Mouse (Mus musculus): ENCODE measurements around the gene Akap8l. TPM values are rescaled to one million over a fixed set of nuclear protein-coding genes. Genes with fewer than 3 reads are reported as not detected.

The Akap8l gene
- total RNA-seq, 2 experiments from 2014 or later, result 20.8 to 28.0 TPM

- DNase-seq, result no peak
- intact Hi-C loops (cut with DNase I; ENCODE audit: low total_unique reads), result no loop called here
Measured at GRCm38 (mm10) chr17:32359928-32360327, 9.5 kb upstream of the Akap8l start.

- intact Hi-C loops (cut with DNase I; ENCODE audit: low total_unique reads), result no loop called here
- DNase-seq, result no peak
Measured at GRCm38 (mm10) chr17:32358943-32359340, 8.5 kb upstream of the Akap8l start.

GRCm38 (mm10) chr17:32358192-32358942 is 8.0 kb upstream of the Akap8l start:
- intact Hi-C loops (cut with DNase I; ENCODE audit: low total_unique reads), result no loop called here
- no peak for DNase-seq

- intact Hi-C loops (cut with DNase I; ENCODE audit: low total_unique reads), result no loop called here
Measured at GRCm38 (mm10) chr17:32356766-32357760, 6.7 kb upstream of the Akap8l start.

GRCm38 (mm10) chr17:32356281-32356680 is 5.9 kb upstream of the Akap8l start:
- intact Hi-C loops (cut with DNase I; ENCODE audit: low total_unique reads), result no loop called here
- DNase-seq, result no peak

More at GRCm38 (mm10) chr17:32356766-32357760, 6.7 kb upstream of the Akap8l start:
- no peak for DNase-seq

- intact Hi-C loops (cut with DNase I; ENCODE audit: low total_unique reads), result no loop called here
- DNase-seq, result no peak
Measured at GRCm38 (mm10) chr17:32355031-32355430, 4.6 kb upstream of the Akap8l start.

GRCm38 (mm10) chr17:32354211-32354610 is 3.8 kb upstream of the Akap8l start:
- no peak for DNase-seq
- intact Hi-C loops (cut with DNase I; ENCODE audit: low total_unique reads), result loop anchor here (5.0 kb wide), 1 partner anchor 138 kb away; no protein-coding TSS in a partner anchor

- intact Hi-C loops (cut with DNase I; ENCODE audit: low total_unique reads), result loop anchor here (5.0 kb wide), 1 partner anchor 139 kb away; no protein-coding TSS in a partner anchor
- peak; percentile 82 for DNase-seq
Measured at GRCm38 (mm10) chr17:32353696-32354095, 3.3 kb upstream of the Akap8l start.

- intact Hi-C loops (cut with DNase I; ENCODE audit: low total_unique reads), result loop anchor here (5.0 kb wide), 1 partner anchor 141 kb away; no protein-coding TSS in a partner anchor
- DNase-seq, result no peak
Measured at GRCm38 (mm10) chr17:32351726-32352125, 1.3 kb upstream of the Akap8l start.

- DNase-seq, result no peak
- intact Hi-C loops (cut with DNase I; ENCODE audit: low total_unique reads), result loop anchor here (5.0 kb wide), 1 partner anchor 141 kb away; no protein-coding TSS in a partner anchor
Measured at GRCm38 (mm10) chr17:32351269-32351668, 862 bp upstream of the Akap8l start.

- intact Hi-C loops (cut with DNase I; ENCODE audit: low total_unique reads), result loop anchor here (5.0 kb wide), 2 partner anchors 82 to 142 kb away; no protein-coding TSS in a partner anchor
- no peak for DNase-seq
Measured at GRCm38 (mm10) chr17:32349851-32350381, 491 bp downstream of the Akap8l start.

GRCm38 (mm10) chr17:32349037-32349732 is 1.2 kb downstream of the Akap8l start:
- no peak for DNase-seq
- intact Hi-C loops (cut with DNase I; ENCODE audit: low total_unique reads), result loop anchor here (5.0 kb wide), 1 partner anchor 83 kb away; no protein-coding TSS in a partner anchor

- intact Hi-C loops (cut with DNase I; ENCODE audit: low total_unique reads), result loop anchor here (5.0 kb wide), 1 partner anchor 84 kb away; no protein-coding TSS in a partner anchor
- no peak for DNase-seq
Measured at GRCm38 (mm10) chr17:32348406-32348805, 2.0 kb downstream of the Akap8l start.

- intact Hi-C loops (cut with DNase I; ENCODE audit: low total_unique reads), result no loop called here
- no peak for DNase-seq
Measured at GRCm38 (mm10) chr17:32341102-32341501, 9.3 kb downstream of the Akap8l start.

- intact Hi-C loops (cut with DNase I; ENCODE audit: low total_unique reads), result no loop called here
- no peak for DNase-seq
Measured at GRCm38 (mm10) chr17:32340110-32340509, 10.3 kb downstream of the Akap8l start.

- DNase-seq, result no peak
- intact Hi-C loops (cut with DNase I; ENCODE audit: low total_unique reads), result no loop called here
Measured at GRCm38 (mm10) chr17:32335869-32336268, 14.5 kb downstream of the Akap8l start.

- no peak for DNase-seq
- intact Hi-C loops (cut with DNase I; ENCODE audit: low total_unique reads), result no loop called here
Measured at GRCm38 (mm10) chr17:32334921-32335320, 15.5 kb downstream of the Akap8l start.

- intact Hi-C loops (cut with DNase I; ENCODE audit: low total_unique reads), result no loop called here
- DNase-seq, result no peak
Measured at GRCm38 (mm10) chr17:32333675-32334303, 16.6 kb downstream of the Akap8l start.

- no peak for DNase-seq
Measured at GRCm38 (mm10) chr17:32327501-32327900, 22.9 kb downstream of the Akap8l start.

More at GRCm38 (mm10) chr17:32327501-32327900, 22.9 kb downstream of the Akap8l start:
- intact Hi-C loops (cut with DNase I; ENCODE audit: low total_unique reads), result no loop called here
